Mouse (Mus musculus): Measurements from ENCODE around the gene Ang4.
A peak's percentile ranks its signal among the peaks of the same experiment; 100 is the strongest.
"Not testable (repeated sequence)": the region's sequence is repeated elsewhere in the genome, so short reads cannot be mapped to it uniquely, and the experiment has no call there.

Ang4 gene

DNA sequence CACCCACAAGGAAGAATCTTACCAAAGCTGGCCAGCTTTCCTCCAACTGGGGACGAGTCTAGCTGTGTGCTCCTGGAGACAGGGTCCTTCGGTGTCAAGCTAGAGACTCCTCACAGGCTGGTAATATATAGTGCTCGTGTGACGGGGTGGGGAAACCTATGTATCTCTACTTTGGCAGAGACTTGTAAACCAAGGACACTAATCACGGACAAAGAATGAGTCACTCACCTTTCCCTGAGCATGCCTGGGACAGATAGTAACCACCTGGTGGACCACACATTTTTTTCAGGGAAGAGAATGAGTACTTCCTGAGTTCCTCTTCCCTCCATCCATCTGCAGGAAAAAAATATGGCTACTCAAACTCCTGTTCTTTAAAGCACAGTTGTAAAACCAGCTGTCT, at the start of gene Ang4:
Gene Ang4 (minus strand): TSS at position 101 of the 400 bp plus-strand sequence.
- DNase-seq (ENCODE audit: low spot score in 2 of 2) = no peak

DNA sequence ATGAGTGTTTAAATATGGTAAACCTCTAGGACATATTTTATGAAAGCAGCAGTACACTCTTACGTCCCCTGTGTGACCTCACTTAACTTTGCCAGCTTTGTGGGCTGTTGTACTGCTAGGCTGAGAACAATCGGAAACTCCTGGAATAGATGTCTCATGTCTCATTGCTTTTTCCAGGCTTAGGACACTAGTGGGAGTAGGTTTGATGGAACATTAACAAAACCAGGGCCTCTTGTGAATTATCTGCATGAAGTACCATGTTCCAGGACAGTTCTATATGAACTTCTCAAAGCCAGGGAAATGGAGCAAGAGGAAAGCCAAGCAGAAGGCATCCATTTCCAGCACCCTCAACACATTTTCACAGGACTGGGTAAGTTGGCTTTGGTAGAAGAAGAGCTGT, 26.4 kb upstream of the Ang4 start, which contains the start of gene AY358078:
Gene AY358078 (plus strand): TSS at position 301 of the 400 bp plus-strand sequence.
- DNase-seq (ENCODE audit: low spot score in 2 of 2) = no peak

DNA sequence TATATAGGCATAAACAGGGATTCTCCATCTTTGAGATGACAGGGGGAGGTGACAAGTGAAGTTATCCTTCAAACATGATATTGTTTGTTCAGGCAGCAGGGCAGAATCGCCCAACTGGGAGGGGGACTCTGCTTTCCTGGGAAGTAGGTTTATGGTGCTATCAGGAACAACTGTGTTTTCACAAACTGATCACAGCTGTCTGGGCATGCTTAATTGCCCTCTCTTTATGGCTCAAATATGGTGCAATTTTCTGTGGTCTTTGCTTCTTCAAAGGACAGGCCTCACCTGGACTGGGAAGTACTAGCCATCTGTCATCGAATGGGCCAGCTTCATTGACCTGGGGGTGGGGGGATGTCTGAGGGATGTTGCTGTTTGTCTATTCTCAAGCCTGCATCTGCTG, 20.7 kb upstream of the Ang4 start:
- no peak for DNase-seq (ENCODE audit: low spot score in 2 of 2)

DNA sequence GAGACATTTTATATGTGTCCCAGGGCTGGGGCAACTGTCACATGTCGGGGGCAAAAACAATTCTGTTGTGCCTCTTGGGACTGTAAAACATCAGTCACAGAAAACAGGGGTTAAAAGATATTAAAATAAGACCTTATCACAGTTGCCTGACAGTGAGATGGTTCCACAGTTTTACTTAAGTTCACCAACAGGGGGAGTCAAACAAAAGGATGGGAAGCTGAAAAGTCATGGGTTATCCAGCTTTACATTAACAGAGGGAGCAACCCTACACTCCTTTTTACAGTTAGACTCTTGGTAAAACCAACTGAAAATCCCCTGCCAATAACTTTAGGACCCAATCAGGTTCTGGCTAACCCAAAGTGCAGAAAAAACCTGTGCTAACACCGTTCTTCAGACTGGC, 15.8 kb upstream of the Ang4 start:
- DNase-seq (ENCODE audit: low spot score in 2 of 2) = no peak

DNA sequence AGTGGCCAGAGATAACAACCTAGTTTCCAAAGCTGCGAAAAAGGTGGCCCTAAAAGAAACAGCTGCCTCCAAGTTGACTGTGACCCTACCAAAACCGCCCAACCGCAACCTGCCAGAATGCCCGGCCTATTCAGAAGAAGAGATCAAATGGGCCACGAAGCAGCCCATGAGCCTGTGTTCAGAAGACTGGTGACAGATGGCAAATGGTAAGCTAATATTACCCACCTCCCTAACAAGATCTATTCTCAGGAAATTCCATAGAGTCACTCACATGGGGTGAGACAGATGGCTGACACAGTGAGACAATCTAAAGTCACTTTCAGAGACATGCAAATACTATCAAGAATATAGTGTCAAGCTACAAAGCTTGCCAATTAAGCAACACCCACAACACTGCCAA, 13.7 kb upstream of the Ang4 start:
- no peak for DNase-seq (ENCODE audit: low spot score in 2 of 2)

DNA sequence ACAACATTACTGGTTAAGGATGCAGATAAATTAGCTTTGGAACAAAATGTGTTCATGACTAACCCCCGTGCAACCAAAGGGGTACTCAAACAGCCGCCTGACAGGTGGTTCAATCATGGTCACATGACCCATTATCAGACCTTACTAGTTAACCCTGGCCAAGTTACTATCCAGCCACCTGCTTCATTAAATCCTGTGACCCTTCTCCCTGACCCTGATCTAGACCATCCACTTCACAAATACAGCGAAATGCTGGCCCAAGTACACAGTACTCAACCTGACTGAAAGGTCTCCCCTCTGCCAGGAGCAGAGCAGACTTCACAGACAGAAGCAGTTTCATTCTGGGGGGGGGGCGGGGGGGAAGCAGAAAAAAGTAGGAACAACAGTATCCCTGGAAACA, 12.9 kb upstream of the Ang4 start:
- no peak for DNase-seq (ENCODE audit: low spot score in 2 of 2)

DNA sequence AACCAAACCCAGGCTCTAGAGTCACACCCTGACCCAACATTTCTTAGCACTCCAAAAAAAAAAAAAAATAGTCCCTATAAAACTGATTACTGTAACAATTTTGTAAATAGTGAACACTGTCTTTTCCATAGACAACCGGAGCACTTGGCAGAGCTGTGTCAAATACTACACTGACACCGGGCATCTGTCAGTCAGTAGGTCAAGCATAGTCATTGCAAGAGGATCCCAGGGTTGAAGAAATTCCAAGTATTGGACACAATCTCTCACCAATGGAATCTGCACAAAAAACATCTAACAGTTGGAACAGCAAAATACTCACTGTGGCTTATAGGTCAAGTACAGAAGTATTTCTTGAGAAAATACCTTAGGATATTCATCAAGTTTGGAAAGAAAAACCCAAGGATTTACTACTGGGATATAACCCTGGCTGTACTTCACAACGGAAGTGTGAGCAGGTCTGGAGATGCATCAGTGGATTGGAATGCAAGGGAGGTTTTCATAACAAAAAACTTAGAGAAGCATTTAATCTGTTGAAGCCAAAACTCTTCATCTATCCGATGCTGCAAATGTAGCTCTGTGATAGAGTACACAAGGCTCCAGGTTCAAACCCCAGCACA, 5.6 kb upstream of the Ang4 start:
- DNase-seq (ENCODE audit: low spot score in 2 of 2) = no peak

DNA sequence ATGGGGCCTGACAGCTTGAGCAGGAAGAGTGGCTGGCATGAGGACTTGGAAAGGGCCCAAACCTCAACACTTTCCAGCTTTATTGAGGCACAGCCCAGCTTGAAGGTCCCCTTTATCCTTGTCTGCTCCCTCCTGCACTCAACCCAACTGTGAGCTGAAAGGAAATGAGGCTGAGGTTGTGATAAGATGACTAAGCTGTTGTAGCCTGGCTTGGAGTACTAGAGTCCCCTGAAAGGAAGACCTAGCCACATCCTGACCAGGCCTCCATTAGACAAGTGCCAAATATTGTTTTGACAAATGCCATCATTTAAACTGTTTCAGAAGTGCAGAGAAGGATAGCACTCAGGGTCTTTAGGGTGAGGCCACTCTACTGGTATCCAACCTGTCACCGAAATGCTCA, 4.4 kb upstream of the Ang4 start:
- no peak for DNase-seq (ENCODE audit: low spot score in 2 of 2)

DNA sequence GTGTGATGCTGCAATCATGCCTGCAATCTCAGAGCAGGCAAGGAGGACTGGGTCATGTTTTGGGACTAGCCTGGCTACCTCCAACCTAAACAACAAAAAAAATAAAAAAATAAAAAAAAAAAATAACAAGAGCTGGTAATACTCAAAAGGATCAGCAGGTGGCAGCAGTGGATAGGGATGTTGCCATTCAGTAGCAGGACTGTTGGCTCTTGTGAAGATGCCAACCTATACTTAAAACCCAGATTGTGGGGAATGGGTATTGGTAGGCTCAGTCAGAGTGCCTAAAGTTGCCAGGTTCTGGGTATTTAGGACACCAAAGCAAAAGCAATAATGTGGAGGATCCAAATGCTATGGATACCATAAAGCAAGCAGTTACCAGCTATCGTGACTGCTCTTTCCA, 2.0 kb downstream of the Ang4 start:
- not testable (repeated sequence) for DNase-seq (ENCODE audit: low spot score in 2 of 2)

DNA sequence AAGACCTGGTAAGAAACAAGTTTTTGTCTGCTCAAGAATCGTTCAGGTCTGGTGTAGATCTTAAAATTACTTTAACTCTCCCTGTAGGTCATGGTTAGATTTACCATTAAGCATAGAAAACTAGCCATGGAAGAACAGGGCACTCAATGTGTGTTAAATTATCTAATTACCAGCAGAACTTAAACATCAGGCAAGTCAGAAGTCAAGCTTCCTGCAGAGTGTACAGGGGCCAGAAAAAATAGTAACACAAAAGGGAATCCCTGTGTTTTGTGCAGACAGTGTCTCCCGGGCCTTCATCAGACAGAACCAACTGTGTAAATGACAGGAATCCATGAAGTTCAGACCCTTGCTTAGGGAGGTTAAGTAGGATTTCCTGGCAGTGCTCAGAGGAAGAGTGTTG, 17.4 kb downstream of the Ang4 start:
- no peak for DNase-seq (ENCODE audit: low spot score in 2 of 2)

DNA sequence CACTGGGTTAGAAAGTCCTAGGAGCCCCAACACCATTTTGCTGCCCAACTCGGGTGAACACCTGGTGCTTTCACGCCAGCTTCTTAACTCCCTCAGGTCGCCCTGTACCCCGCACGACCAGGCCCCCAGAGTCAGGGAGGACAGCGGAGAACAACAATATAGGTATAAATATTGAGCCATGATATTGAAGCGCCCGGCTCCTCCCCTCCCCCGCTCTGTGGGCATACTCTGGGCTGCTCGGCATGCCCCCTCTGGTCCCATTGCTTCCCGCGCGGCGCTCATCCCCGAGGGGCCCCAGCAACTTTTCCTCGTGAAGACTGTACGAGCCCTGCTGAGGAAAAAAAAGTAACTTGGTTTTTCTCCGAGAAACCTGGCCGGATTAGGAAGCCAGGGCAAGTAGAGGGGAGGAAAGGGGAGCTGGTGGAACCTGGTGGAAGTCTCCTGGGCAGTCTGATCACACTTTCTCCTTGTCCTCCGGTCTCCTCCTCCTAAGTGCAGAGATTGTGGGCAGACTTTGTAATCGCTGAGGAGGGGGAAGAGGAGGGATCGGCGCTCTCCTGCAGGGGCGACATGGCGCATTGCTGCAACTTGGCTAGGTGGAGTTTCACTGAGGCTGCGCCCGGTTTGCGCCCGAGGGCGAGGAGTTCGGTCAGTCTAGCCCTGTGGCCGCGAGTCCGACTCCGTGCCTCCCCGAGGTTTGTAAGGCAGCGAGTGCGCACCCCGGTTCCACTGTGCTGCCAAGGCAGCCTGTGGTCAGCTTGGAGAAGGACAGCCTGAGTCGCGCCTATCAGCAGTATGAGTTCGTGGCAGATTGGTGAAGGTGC, 32.8 kb downstream of the Ang4 start:
- DNase-seq (ENCODE audit: low spot score in 2 of 2) = no peak

DNA sequence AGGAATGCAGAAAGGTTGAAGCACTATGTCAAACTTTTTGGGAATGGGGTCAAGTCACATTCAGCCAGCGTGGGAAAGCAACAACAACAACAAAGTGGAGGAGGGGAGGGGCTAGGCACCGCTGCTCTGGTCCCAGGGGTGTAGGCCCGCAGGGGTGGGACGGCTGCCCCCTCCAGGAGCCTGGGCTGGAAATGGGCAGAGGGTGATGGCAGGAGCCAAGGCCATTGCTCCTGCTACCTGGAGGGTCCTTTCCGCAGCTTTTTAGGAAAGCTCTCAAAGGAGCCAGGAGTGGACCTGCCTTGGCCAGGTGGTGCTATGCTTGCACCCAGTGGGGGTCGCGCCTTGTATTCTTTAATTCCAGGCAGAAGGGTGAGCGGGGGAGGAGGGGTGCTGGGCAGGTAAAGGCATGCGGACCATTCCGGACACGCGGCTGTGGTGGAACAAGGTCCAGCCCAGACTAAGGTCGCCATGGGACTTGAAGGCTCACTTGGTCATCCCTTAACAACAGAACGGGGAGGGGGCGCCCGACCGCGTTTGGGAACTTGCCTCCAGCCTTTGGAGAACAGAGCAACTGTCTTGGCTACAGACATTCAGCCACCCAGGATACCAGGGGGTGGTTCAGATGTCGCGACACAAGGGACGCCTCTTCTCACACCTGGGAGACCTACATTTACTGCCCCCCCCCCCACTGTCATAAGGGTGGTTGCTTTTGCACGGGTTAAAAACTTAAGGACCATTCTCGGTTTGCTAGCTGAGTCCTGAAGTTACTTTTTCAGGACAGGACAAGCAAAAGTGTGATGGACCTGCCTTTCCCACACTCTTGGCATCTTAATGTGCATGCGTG, 34.0 kb downstream of the Ang4 start:
- DNase-seq (ENCODE audit: low spot score in 2 of 2) = no peak

DNA sequence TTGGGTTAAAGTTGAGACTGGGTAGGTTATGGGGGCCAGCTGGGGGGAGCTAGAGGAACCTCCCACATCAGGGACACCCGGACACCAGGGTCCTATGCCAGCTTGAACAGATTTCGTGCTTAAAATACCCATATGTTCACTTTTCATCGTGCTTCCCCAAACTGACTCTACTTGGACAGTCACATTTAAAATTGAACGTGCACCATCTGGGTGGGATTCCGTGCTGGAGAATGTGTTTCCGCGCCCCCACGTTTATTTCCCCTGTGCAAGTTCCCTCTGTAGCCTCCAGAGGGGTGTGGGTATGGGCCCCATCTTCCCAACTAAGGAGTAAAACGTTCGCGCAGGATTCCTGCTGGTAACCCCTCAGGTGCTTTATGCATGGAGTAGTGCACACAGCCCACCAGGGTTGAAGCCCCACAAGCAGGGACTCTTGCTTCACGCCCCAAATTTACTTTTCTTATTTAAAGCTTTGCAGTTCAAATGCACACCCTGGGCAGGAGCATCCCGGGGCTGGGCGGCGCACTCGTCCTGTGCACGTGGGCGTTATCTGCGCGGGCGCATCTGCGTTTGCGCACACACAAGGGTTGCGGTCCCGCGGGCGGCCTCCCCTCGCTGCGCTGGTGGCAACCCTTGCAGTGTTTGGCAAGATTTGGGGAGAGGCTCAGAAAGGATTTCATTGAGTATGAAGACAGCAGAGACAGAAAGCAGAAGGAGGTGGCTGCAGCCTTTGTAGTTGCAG, 34.8 kb downstream of the Ang4 start:
- DNase-seq (ENCODE audit: low spot score in 2 of 2) = peak; percentile 18 to 31

DNA sequence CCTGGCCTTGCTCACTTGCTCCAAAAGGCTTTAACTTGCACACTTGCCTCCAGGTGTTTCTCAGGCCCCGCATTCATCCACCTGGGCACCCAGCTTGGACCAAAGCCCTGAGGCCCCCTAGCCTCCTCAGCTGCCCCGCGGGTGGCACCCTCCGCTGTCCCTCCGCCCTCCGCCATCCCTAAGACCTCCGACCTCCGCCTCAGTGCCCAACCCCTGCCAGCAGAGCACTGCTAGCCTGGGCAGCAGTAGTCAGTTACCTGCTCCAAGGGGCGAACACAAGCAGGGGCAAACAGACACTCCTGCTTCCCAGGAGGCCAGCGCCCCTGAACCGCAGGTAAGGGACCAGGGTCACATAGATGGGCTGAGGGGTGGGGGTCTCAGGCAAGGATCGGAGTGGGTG, 35.4 kb downstream of the Ang4 start:
- DNase-seq (ENCODE audit: low spot score in 2 of 2) = no peak

DNA sequence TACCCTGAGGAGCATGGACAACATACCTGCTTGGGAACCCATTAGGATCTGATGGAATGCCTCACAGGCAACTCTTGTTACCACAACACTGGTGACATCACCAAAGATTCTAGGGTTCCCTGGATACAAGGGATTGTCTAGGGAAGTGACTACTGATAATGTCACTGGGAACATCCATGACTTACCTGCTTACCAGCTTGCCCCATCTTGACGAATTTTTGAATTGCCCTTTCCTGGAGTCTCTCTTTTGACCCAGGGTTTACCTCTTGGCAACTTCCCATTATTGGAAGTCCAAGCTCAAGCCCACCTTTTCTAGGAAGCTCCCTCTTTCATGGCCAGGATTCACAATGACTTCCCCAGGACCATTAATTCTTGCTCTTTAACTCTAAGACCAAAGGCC, 56.3 kb downstream of the Ang4 start, which contains the start of gene Gm5800:
Gene Gm5800 (minus strand): TSS at position 101 of the 400 bp plus-strand sequence.
- DNase-seq (ENCODE audit: low spot score in 2 of 2) = no peak
